Mouse (Mus musculus) CH12.LX (cell line): ENCODE data around the gene Nacc1. TPM values are rescaled to one million over a fixed set of nuclear protein-coding genes. Genes with fewer than 3 reads are reported as not detected.

Experiments
- DNase-seq: peaks from one replicate; pipeline ENCODE4 v3.0.0-alpha.2; 2013; ENCODE audit errors: extremely low read depth
- H3K27ac ChIP-seq: 2 replicates; pipeline ENCODE4 v1.5.1; 2012; ENCODE audit warnings: low read depth, mild to moderate bottlenecking, control low read depth, moderate library complexity; ENCODE audit not compliant: insufficient read depth
- H3K27me3 ChIP-seq: replicated peaks from 2 replicates; pipeline ENCODE3; 2012; ENCODE audit warnings: inconsistent platforms
- H3K36me3 ChIP-seq, 2 experiments: replicated peaks in 1 of 2; 2 replicates each; pipeline versions ENCODE3 to v1.6.1; 2012; ENCODE audit warnings: inconsistent platforms in 1 of 2, low read length in 1 of 2, mild to moderate bottlenecking in 1 of 2, mixed read lengths in 1 of 2, moderate library complexity in 1 of 2; ENCODE audit not compliant: control insufficient read depth in 1 of 2, insufficient read depth in 1 of 2
- H3K4me1 ChIP-seq, 2 experiments: 2 replicates each; pipeline ENCODE4 v1.6.1; 2012; ENCODE audit warnings: inconsistent platforms in 1 of 2, moderate library complexity in 1 of 2; ENCODE audit not compliant: insufficient read depth in 2 of 2, control insufficient read depth in 1 of 2
- H3K4me2 ChIP-seq: 2 replicates; pipeline ENCODE4 v1.6.1; 2012; ENCODE audit warnings: low read depth, mild to moderate bottlenecking, control low read depth; ENCODE audit not compliant: poor library complexity, insufficient read depth, severe bottlenecking
- H3K4me3 ChIP-seq, 3 experiments: fragments of 150-350 bp in 1 of 3; sonication (generic) in 1 of 3; replicated peaks in 1 of 3; 2 replicates each; pipeline versions ENCODE3 to v1.5.1; 2011 to 2012; ENCODE audit warnings: low read depth in 2 of 3, low read length in 2 of 3, mild to moderate bottlenecking in 2 of 3, moderate library complexity in 2 of 3, control low read depth in 1 of 3, improper control_type of control experiment in 1 of 3, inconsistent platforms in 1 of 3, mixed read lengths in 1 of 3; ENCODE audit not compliant: poor library complexity in 1 of 3
- H3K79me2 ChIP-seq: replicated peaks from 2 replicates; pipeline ENCODE4 v1.6.1; 2012; ENCODE audit warnings: mild to moderate bottlenecking, moderate library complexity; ENCODE audit not compliant: control insufficient read depth, poor library complexity, insufficient read depth, severe bottlenecking; ENCODE audit errors: extremely low read depth
- H3K9ac ChIP-seq: 2 replicates; pipeline ENCODE4 v1.6.1; 2012; ENCODE audit warnings: low read depth, mild to moderate bottlenecking, control low read depth, moderate library complexity; ENCODE audit not compliant: insufficient read depth
- H3K9me3 ChIP-seq: replicated peaks from 2 replicates; pipeline ENCODE3; 2012; ENCODE audit warnings: low read length, inconsistent platforms, mixed read lengths
- BHLHE40 ChIP-seq: IDR thresholded peaks from 2 replicates; pipeline ENCODE4 v1.6.1; 2011; ENCODE audit warnings: mild to moderate bottlenecking, low read depth, low read length, improper control_type of control experiment
- CHD1 ChIP-seq: IDR thresholded peaks from 2 replicates; pipeline ENCODE4 v1.6.1; 2012; ENCODE audit warnings: low read depth, low read length, improper control_type of control experiment, inconsistent platforms
- CHD2 ChIP-seq: IDR thresholded peaks from 2 replicates; pipeline ENCODE4 v1.6.1; 2011; ENCODE audit warnings: low read length, improper control_type of control experiment
- CTCF ChIP-seq, 2 experiments: IDR thresholded peaks in 1 of 2; conservative IDR thresholded peaks in 1 of 2; 2 replicates each; pipeline ENCODE4 v1.5.1; 2011 to 2012; ENCODE audit warnings: low read depth in 2 of 2, low read length in 2 of 2, improper control_type of control experiment in 1 of 2, inconsistent platforms in 1 of 2, mild to moderate bottlenecking in 1 of 2, moderate library complexity in 1 of 2
- E2F4 ChIP-seq: IDR thresholded peaks from 2 replicates; pipeline ENCODE4 v1.6.1; 2011; ENCODE audit warnings: low read depth, low read length, improper control_type of control experiment; ENCODE audit not compliant: insufficient replicate concordance
- ELF1 ChIP-seq: IDR thresholded peaks from 2 replicates; pipeline ENCODE4 v1.6.1; 2014; ENCODE audit warnings: low read depth, mild to moderate bottlenecking, inconsistent platforms, low read length, improper control_type of control experiment
- EP300 ChIP-seq: IDR thresholded peaks from 2 replicates; pipeline ENCODE4 v1.6.1; 2011; ENCODE audit warnings: low read length, improper control_type of control experiment
- ETS1 ChIP-seq: conservative IDR thresholded peaks from 2 replicates; pipeline ENCODE4 v1.6.1; 2012; ENCODE audit warnings: low read depth, mild to moderate bottlenecking, inconsistent platforms, low read length, improper control_type of control experiment, moderate library complexity
- GABPA ChIP-seq: IDR thresholded peaks from 2 replicates; pipeline ENCODE4 v1.6.1; 2012; ENCODE audit warnings: low read depth, low read length, improper control_type of control experiment, inconsistent platforms; ENCODE audit not compliant: insufficient replicate concordance
- HCFC1 ChIP-seq: IDR thresholded peaks from 2 replicates; pipeline ENCODE4 v1.6.1; 2012; ENCODE audit warnings: low read depth, mild to moderate bottlenecking, inconsistent platforms, low read length, improper control_type of control experiment
- IRF4 ChIP-seq: IDR thresholded peaks from 2 replicates; pipeline ENCODE4 v1.6.1; 2014; ENCODE audit warnings: low read depth, mild to moderate bottlenecking, inconsistent platforms, low read length, improper control_type of control experiment
- JUN ChIP-seq: IDR thresholded peaks from 2 replicates; pipeline ENCODE4 v1.6.1; 2011; ENCODE audit warnings: low read depth, mild to moderate bottlenecking, low read length, improper control_type of control experiment, moderate library complexity; ENCODE audit not compliant: insufficient read depth
- JUND ChIP-seq: conservative IDR thresholded peaks from 2 replicates; pipeline ENCODE4 v1.6.1; 2011; ENCODE audit warnings: low read depth, low read length, improper control_type of control experiment
- KAT2A ChIP-seq: IDR thresholded peaks from 2 replicates; pipeline ENCODE4 v1.6.1; 2012; ENCODE audit warnings: low read length, improper control_type of control experiment, inconsistent platforms; ENCODE audit not compliant: insufficient replicate concordance
- MAFK ChIP-seq: IDR thresholded peaks from 2 replicates; pipeline ENCODE4 v1.6.1; 2011; ENCODE audit warnings: low read length, improper control_type of control experiment; ENCODE audit not compliant: insufficient replicate concordance
- MAX ChIP-seq: IDR thresholded peaks from 2 replicates; pipeline ENCODE4 v1.6.1; 2011; ENCODE audit warnings: low read length, improper control_type of control experiment
- MAZ ChIP-seq: IDR thresholded peaks from 2 replicates; pipeline ENCODE4 v1.6.1; 2012; ENCODE audit warnings: low read depth, mild to moderate bottlenecking, inconsistent platforms, low read length, improper control_type of control experiment, moderate library complexity
- MEF2A ChIP-seq: IDR thresholded peaks from 2 replicates; pipeline ENCODE4 v1.6.1; 2014; ENCODE audit warnings: low read depth, mild to moderate bottlenecking, inconsistent platforms, low read length, improper control_type of control experiment, borderline replicate concordance
- MXI1 ChIP-seq: IDR thresholded peaks from 2 replicates; pipeline ENCODE4 v1.6.1; 2011; ENCODE audit warnings: mild to moderate bottlenecking, low read depth, low read length, improper control_type of control experiment
- MYC ChIP-seq: IDR thresholded peaks from 2 replicates; pipeline ENCODE4 v1.6.1; 2011; ENCODE audit warnings: low read depth, mild to moderate bottlenecking, improper control_type of control experiment, low read length
- NELFE ChIP-seq: IDR thresholded peaks from 2 replicates; pipeline ENCODE4 v1.6.1; 2011; ENCODE audit warnings: low read depth, low read length, improper control_type of control experiment
- NRF1 ChIP-seq: IDR thresholded peaks from 2 replicates; pipeline ENCODE4 v1.6.1; 2014; ENCODE audit warnings: low read depth, mild to moderate bottlenecking, inconsistent platforms, low read length, improper control_type of control experiment, moderate library complexity
- PAX5 ChIP-seq: IDR thresholded peaks from 2 replicates; pipeline ENCODE4 v1.6.1; 2012; ENCODE audit warnings: low read length, inconsistent platforms, mixed read lengths
- POLR2A ChIP-seq: IDR thresholded peaks from 2 replicates; pipeline ENCODE4 v1.6.1; 2011; ENCODE audit warnings: low read depth, mild to moderate bottlenecking, improper control_type of control experiment, low read length
- POLR2AphosphoS2 ChIP-seq: IDR thresholded peaks from 2 replicates; pipeline ENCODE4 v1.6.1; 2011; ENCODE audit warnings: low read depth, low read length, improper control_type of control experiment
- RAD21 ChIP-seq: IDR thresholded peaks from 2 replicates; pipeline ENCODE4 v1.6.1; 2011; ENCODE audit warnings: low read depth, mild to moderate bottlenecking, low read length, improper control_type of control experiment, moderate library complexity
- RCOR1 ChIP-seq: conservative IDR thresholded peaks from 2 replicates; pipeline ENCODE4 v1.6.1; 2012; ENCODE audit warnings: low read depth, mild to moderate bottlenecking, inconsistent platforms, low read length, improper control_type of control experiment
- SIN3A ChIP-seq: IDR thresholded peaks from 2 replicates; pipeline ENCODE4 v1.6.1; 2012; ENCODE audit warnings: low read length, improper control_type of control experiment, inconsistent platforms
- SMC3 ChIP-seq: IDR thresholded peaks from 2 replicates; pipeline ENCODE4 v1.6.1; 2011; ENCODE audit warnings: low read depth, low read length, improper control_type of control experiment
- TBP ChIP-seq: conservative IDR thresholded peaks from 2 replicates; pipeline ENCODE4 v1.6.1; 2011; ENCODE audit warnings: low read depth, low read length, improper control_type of control experiment
- TCF12 ChIP-seq: IDR thresholded peaks from 2 replicates; pipeline ENCODE4 v1.6.1; 2014; ENCODE audit warnings: low read depth, mild to moderate bottlenecking, inconsistent platforms, low read length, improper control_type of control experiment
- UBTF ChIP-seq: IDR thresholded peaks from 2 replicates; pipeline ENCODE4 v1.6.1; 2012; ENCODE audit warnings: low read depth, mild to moderate bottlenecking, inconsistent platforms, low read length, improper control_type of control experiment, moderate library complexity
- USF1 ChIP-seq: IDR thresholded peaks from 2 replicates; pipeline ENCODE4 v1.6.1; 2014; ENCODE audit warnings: low read depth, mild to moderate bottlenecking, inconsistent platforms, low read length, improper control_type of control experiment
- USF2 ChIP-seq: conservative IDR thresholded peaks from 2 replicates; pipeline ENCODE4 v1.6.1; 2011; ENCODE audit warnings: low read depth, low read length, improper control_type of control experiment
- ZC3H11A ChIP-seq: IDR thresholded peaks from 2 replicates; pipeline ENCODE4 v1.6.1; 2012; ENCODE audit warnings: low read depth, mild to moderate bottlenecking, inconsistent platforms, low read length, improper control_type of control experiment
- ZKSCAN1 ChIP-seq: IDR thresholded peaks from 2 replicates; pipeline ENCODE4 v1.6.1; 2012; ENCODE audit warnings: low read depth, inconsistent platforms, low read length, improper control_type of control experiment, borderline replicate concordance
- ZMIZ1 ChIP-seq: IDR thresholded peaks from 2 replicates; pipeline ENCODE4 v1.6.1; 2012; ENCODE audit warnings: low read depth, mild to moderate bottlenecking, inconsistent platforms, low read length, improper control_type of control experiment
- ZNF384 ChIP-seq: IDR thresholded peaks from 2 replicates; pipeline ENCODE4 v1.6.1; 2012; ENCODE audit warnings: low read depth, low read length, improper control_type of control experiment, inconsistent platforms
- dilution Hi-C: fragments of 300-500 bp; cut with MboI; formaldehyde crosslinking; loops from 2 replicates; pipeline ENCODE4 v1.14.3; 2020; ENCODE audit warnings: low sequenced_read_pairs; ENCODE audit not compliant: extremely low pct_unique_long_range_greater_than_20kb, extremely low pct_ligation_motif_present
- in situ Hi-C: fragments of 300-500 bp; cut with MboI; formaldehyde crosslinking; loops from 3 replicates; pipeline ENCODE4 v1.14.3; 2019; ENCODE audit warnings: low sequenced_read_pairs, low pct_ligation_motif_present, low pct_unique_long_range_greater_than_20kb, mixed read lengths
- polyA plus RNA-seq: library from polyadenylated mRNA; unstranded; fragments of >175 nt; gene quantifications from 2 replicates; pipeline ENCODE4 v1.2.1, GENCODE M21; 2012; ENCODE audit warnings: low read depth; ENCODE audit not compliant: insufficient read length
- total RNA-seq, 2 experiments: library from RNA; depleted of rRNA; stranded (reverse); fragments of 300-350 nt in 1 of 2; fragments of >200 nt in 1 of 2; gene quantifications; 2 replicates each; pipeline ENCODE4 v1.2.3; 2012 to 2014

Gene Nacc1
- total and polyA plus RNA-seq, 3 experiments: 23.3 to 84.1 (median 45.1) TPM

- in situ Hi-C loops: no loop called here
- Histone ChIP-seq H3K9ac (peak overlapping the region; percentile 75), H3K9me3 (no peaks in the 10 kb centered on the region), H3K4me2 (peak overlapping the region; percentile 72), H3K36me3 (peaks cover 6 to 17% of the 10 kb centered on the region in 2 experiments), H3K79me2 (peaks cover 23% of the 10 kb centered on the region), H3K27ac (peak overlapping the region; percentile 98), H3K27me3 (no peaks in the 10 kb centered on the region), H3K4me1 (peaks cover 3 to 41% of the 10 kb centered on the region in 2 experiments; a peak in 2 of 4 replicates), H3K4me3 (peak overlapping the region; percentile 73 to 82 (median 80))
- peak; percentile 98 for DNase-seq
- peak; percentile 83 for TF ChIP-seq POLR2A
- no peak for TF ChIP-seq SMC3
- TF ChIP-seq ZC3H11A: no peak
- TF ChIP-seq NRF1: 0 out of 2 replicates have a peak, but pooled peaks have one; percentile 5
- TF ChIP-seq ELF1: peak; percentile 85
- 0 out of 2 replicates have a peak, but pooled peaks have one; percentile 40 for TF ChIP-seq UBTF
- TF ChIP-seq ZNF384: peak; percentile 88
- TF ChIP-seq NELFE: peak; percentile 76
- TF ChIP-seq USF2: no peak
- TF ChIP-seq MAZ: no peak; the same call in 1 of the 2 replicates
- peak; percentile 85; the same call in 1 of the 2 replicates for TF ChIP-seq MYC
- no peak; the same call in 1 of the 2 replicates for TF ChIP-seq SIN3A
- TF ChIP-seq E2F4: peak; percentile 98
- TF ChIP-seq MEF2A: peak; percentile 100
- no peak for TF ChIP-seq GABPA
- no peak for TF ChIP-seq CTCF (conservative IDR thresholded peaks at IDR 0.05 in 1 of 2, IDR thresholded peaks at IDR 0.05 in 1 of 2; ENCODE audit: low read depth in 2 of 2, low read length in 2 of 2)
- peak; percentile 63 for TF ChIP-seq CHD2
- peak; percentile 84; the same call in 1 of the 2 replicates for TF ChIP-seq MXI1
- TF ChIP-seq EP300: no peak; the same call in 1 of the 2 replicates
- TF ChIP-seq RCOR1: no peak
- TF ChIP-seq MAX: peak; percentile 37; the same call in 1 of the 2 replicates
- TF ChIP-seq JUND: no peak
- TF ChIP-seq CHD1: no peak; the same call in 1 of the 2 replicates
- peak; percentile 87 for TF ChIP-seq ZMIZ1
- no peak for TF ChIP-seq USF1
- no peak for TF ChIP-seq POLR2AphosphoS2
- peak; percentile 96 for TF ChIP-seq ETS1
- TF ChIP-seq TCF12: peak; percentile 89
- peak; percentile 87 for TF ChIP-seq TBP
- no peak for TF ChIP-seq PAX5
- TF ChIP-seq RAD21: no peak
- TF ChIP-seq MAFK: no peak
- TF ChIP-seq IRF4: peak; percentile 52; the same call in 1 of the 2 replicates
- no peak for TF ChIP-seq ZKSCAN1
- TF ChIP-seq HCFC1: peak; percentile 67
- peak; percentile 97 for TF ChIP-seq KAT2A
- TF ChIP-seq JUN: 0 out of 2 replicates have a peak, but pooled peaks have one; percentile 13
- peak; percentile 79 for TF ChIP-seq BHLHE40
- dilution Hi-C loops: no loop called here
These were observed 24.0 kb downstream of the Nacc1 start for GRCm38 (mm10) chr8:84663483-84664327.
